Mouse (Mus musculus) forebrain, postnatal 0 days (tissue): ENCODE results near the gene Fkbp5. TPM values are rescaled to one million over a fixed set of nuclear protein-coding genes. Genes with fewer than 3 reads are reported as not detected.
A peak's percentile ranks its signal among the peaks of the same experiment; 100 is the strongest.

Experiments
- ATAC-seq: fragments of 200-750 bp; cut with Nextera tagmentation; 2 replicates; pipeline ENCODE4 v1.8.0; 2017; ENCODE audit warnings: mild to moderate bottlenecking, moderate library complexity
- DNase-seq: peaks from one replicate; pipeline ENCODE4 v3.0.0-alpha.2; 2015
- H3K27ac ChIP-seq: fragments of 300-500 bp; sonication (generic); 2 replicates; pipeline ENCODE4 v1.5.1; 2014; ENCODE audit warnings: low read depth, mild to moderate bottlenecking, antibody characterized with exemption, low read length, moderate library complexity, mixed read lengths
- H3K27me3 ChIP-seq: fragments of 300-500 bp; sonication (generic); 2 replicates; pipeline ENCODE4 v1.6.1; 2014; ENCODE audit warnings: mild to moderate bottlenecking, low read length, mixed read lengths; ENCODE audit not compliant: insufficient read depth
- H3K36me3 ChIP-seq: fragments of 300-500 bp; sonication (generic); 2 replicates; pipeline ENCODE4 v1.6.1; 2014; ENCODE audit warnings: mild to moderate bottlenecking, moderate library complexity; ENCODE audit not compliant: insufficient read depth
- H3K4me1 ChIP-seq: fragments of 300-500 bp; sonication (generic); 2 replicates; pipeline ENCODE4 v1.6.1; 2014; ENCODE audit warnings: antibody characterized with exemption; ENCODE audit not compliant: insufficient read depth
- H3K4me2 ChIP-seq: fragments of 300-500 bp; sonication (generic); 2 replicates; pipeline ENCODE4 v1.6.1; 2014; ENCODE audit warnings: low read depth, mild to moderate bottlenecking, moderate library complexity
- H3K4me3 ChIP-seq: fragments of 300-500 bp; sonication (generic); 2 replicates; pipeline ENCODE4 v1.5.1; 2014; ENCODE audit warnings: low read depth, low read length, mixed read lengths
- H3K9ac ChIP-seq: fragments of 300-500 bp; sonication (generic); 2 replicates; pipeline ENCODE4 v1.6.1; 2014; ENCODE audit warnings: mild to moderate bottlenecking
- H3K9me3 ChIP-seq: fragments of 300-500 bp; sonication (generic); 2 replicates; pipeline ENCODE4 v1.6.1; 2016; ENCODE audit warnings: low read length
- CTCF ChIP-seq: sonication (generic); IDR thresholded peaks from 2 replicates; pipeline ENCODE4 v1.5.1; 2016; ENCODE audit warnings: antibody characterized with exemption, control low read depth, low read depth
- WGBS: fragments of 180-500 bp; shearing (Covaris S2); extraction: QIAGEN DNeasy Blood & Tissue Kit; methylation state at CpG from one replicate; pipeline ENCODE4 v1.1.7; 2014; 5-methylcytosine and 5-hydroxymethylcytosine counted together
- polyA plus RNA-seq: library from polyadenylated mRNA; unstranded; fragments of >200 nt; fragmentation: Nextera tagmentation; extraction: Ambion mirVana; gene quantifications from 2 replicates; pipeline ENCODE4 v1.2.1, GENCODE M21; 2015
- total RNA-seq: library from RNA; depleted of rRNA; stranded (reverse); fragments of >200 nt; gene quantifications from 2 replicates; pipeline ENCODE4 v1.2.3, GENCODE M21; 2014

Gene Fkbp5
- total and polyA plus RNA-seq, 2 experiments from 2014 or later: 21.1 to 37.3 TPM

DNA sequence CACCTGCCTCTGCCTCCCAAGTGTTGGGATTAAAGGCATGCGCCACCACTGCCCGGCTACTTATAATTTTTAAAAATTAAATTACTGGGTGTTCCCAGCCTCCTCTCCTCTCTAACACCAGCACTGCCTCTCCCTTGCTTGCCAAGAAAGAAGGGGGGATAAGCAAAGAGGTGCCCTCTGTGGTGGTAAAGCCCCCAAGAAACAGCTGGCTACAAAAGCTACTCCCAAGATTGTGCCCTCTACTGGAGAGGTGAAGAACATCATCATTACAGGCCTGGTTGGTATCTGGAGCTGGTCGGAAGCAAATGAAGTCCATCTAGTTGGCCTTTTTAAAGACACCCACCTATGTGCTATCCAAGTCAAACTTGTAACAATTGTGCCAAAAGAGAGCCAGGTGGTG lies 2.5 kb upstream of the Fkbp5 start:
- DNase-seq (no peak), ATAC-seq (no peak)
- 91% methylated on average over 3 of the region's 3 CpGs for WGBS
- H3K27me3 ChIP-seq: no peaks in the 10 kb centered on the region
- peaks cover 11% of the 10 kb centered on the region; the same call in 1 of the 2 replicates for H3K4me1 ChIP-seq
- no peaks in the 10 kb centered on the region for H3K36me3 ChIP-seq
- H3K9ac ChIP-seq: no peak overlapping the region
- peak; percentile 42 for TF ChIP-seq CTCF
- no peak overlapping the region for H3K27ac ChIP-seq
- H3K4me3 ChIP-seq: no peak overlapping the region
- H3K9me3 ChIP-seq: no peaks in the 10 kb centered on the region
- no peak overlapping the region for H3K4me2 ChIP-seq

DNA sequence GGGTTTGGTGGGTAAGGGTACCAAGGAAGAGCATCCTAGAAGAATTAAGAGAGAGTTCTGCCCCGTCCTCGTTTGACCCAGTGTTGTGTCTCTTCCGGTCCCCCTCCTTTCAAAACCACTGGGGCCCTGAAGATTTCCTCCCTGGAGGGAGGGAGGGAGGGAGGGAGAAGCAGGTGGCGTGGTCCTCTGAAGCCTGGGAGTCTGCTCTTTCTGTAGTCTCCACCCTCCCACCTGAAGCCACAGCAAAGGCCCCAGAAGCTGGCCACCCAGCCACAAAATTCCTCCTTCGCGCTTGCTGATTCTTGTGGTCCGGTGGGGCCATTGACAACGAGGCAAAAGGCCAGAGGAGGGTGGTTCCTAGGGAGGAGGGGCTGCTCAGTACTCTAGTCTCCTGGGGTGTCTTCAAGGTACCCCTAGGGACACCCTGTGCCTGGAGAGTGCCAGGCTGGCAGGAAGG lies 1.3 kb upstream of the Fkbp5 start:
- no peak for TF ChIP-seq CTCF
- H3K4me2 ChIP-seq: peak overlapping the region; percentile 96
- H3K4me1 ChIP-seq: peaks cover 11% of the 10 kb centered on the region; the same call in 1 of the 2 replicates
- H3K27me3 ChIP-seq: no peaks in the 10 kb centered on the region
- no peak for ATAC-seq
- peak overlapping the region; percentile 75 for H3K9ac ChIP-seq
- WGBS: 27% methylated on average over 8 of the region's 8 CpGs
- DNase-seq: no peak
- H3K4me3 ChIP-seq: peak overlapping the region; percentile 52
- peak overlapping the region; percentile 73 for H3K27ac ChIP-seq
- H3K9me3 ChIP-seq: no peaks in the 10 kb centered on the region
- H3K36me3 ChIP-seq: no peaks in the 10 kb centered on the region

DNA sequence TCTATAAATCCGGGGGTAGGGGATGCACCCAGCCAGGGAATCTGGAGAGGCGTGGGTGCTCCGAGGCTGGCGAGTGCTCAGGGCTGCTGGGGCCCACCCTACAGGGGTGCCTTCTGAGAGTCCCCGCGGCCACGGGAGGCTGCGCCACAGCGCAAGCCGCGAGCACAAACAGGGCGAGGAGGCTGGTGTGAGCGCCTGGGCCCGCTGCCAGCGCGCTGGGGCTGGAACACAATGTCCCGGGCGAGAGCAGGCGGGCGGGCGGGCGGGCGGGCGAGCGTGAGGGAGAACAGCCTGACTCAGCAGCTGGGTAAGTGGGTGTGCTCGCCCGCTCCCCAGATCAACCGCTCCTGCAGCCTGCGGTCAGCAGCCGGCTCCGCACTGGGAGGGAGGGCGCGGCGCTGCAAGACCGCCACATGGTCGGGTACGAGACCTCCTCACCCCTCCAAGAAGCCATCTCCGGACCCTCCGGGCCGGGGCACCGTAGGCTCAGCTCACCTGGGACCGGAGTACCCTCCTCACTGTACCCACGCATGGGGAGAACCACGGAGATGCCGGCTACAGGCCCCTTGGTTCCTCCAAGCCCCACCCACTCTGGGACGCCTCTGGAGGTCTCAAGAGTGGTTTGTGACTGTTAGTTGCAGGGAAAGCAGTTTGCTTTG lies 758 bp upstream of the Fkbp5 start:
- no peaks in the 10 kb centered on the region for H3K9me3 ChIP-seq
- ATAC-seq (peak; percentile 59), DNase-seq (peak; percentile 50)
- TF ChIP-seq CTCF: no peak
- 2% methylated on average over 36 of the region's 46 CpGs for WGBS
- H3K36me3 ChIP-seq: no peaks in the 10 kb centered on the region
- no peaks in the 10 kb centered on the region for H3K27me3 ChIP-seq
- peak overlapping the region; percentile 75 for H3K9ac ChIP-seq
- H3K4me3 ChIP-seq: peak overlapping the region; percentile 52
- peak overlapping the region; percentile 96 for H3K4me2 ChIP-seq
- peak overlapping the region; percentile 73 for H3K27ac ChIP-seq
- H3K4me1 ChIP-seq: peaks cover 11% of the 10 kb centered on the region; the same call in 1 of the 2 replicates

DNA sequence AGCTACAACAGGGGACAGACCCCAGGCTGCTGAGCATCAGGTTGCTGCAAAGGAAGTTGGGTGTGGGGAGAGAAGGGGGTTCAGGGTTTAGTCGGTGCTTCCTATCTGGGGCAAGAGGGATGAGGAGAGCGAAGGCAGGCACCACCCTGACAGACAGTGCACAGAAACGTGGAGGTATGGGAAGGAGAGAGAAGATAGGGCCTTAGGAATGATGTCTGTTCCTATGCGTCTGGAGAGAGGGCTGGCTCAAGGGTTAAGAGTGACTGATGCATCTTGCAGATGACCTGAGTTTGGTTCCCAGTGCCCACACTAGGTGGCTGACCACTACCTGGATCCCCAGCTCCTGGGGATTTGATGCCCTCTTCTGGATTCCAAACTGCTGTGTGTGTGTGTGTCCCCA lies 446 bp downstream of the Fkbp5 start:
- TF ChIP-seq CTCF: peak; percentile 7; the same call in 1 of the 2 replicates
- DNase-seq (no peak), ATAC-seq (no peak)
- 77% methylated on average over 4 of the region's 4 CpGs for WGBS
- H3K27ac ChIP-seq: no peak overlapping the region
- no peaks in the 10 kb centered on the region for H3K9me3 ChIP-seq
- no peak overlapping the region for H3K9ac ChIP-seq
- H3K27me3 ChIP-seq: no peaks in the 10 kb centered on the region
- H3K4me3 ChIP-seq: 0 out of 2 replicates have a peak overlapping the region, but pooled peaks have one; percentile 52
- H3K36me3 ChIP-seq: no peaks in the 10 kb centered on the region
- H3K4me2 ChIP-seq: peak overlapping the region; percentile 96
- H3K4me1 ChIP-seq: peaks cover 7% of the 10 kb centered on the region; the same call in 1 of the 2 replicates

DNA sequence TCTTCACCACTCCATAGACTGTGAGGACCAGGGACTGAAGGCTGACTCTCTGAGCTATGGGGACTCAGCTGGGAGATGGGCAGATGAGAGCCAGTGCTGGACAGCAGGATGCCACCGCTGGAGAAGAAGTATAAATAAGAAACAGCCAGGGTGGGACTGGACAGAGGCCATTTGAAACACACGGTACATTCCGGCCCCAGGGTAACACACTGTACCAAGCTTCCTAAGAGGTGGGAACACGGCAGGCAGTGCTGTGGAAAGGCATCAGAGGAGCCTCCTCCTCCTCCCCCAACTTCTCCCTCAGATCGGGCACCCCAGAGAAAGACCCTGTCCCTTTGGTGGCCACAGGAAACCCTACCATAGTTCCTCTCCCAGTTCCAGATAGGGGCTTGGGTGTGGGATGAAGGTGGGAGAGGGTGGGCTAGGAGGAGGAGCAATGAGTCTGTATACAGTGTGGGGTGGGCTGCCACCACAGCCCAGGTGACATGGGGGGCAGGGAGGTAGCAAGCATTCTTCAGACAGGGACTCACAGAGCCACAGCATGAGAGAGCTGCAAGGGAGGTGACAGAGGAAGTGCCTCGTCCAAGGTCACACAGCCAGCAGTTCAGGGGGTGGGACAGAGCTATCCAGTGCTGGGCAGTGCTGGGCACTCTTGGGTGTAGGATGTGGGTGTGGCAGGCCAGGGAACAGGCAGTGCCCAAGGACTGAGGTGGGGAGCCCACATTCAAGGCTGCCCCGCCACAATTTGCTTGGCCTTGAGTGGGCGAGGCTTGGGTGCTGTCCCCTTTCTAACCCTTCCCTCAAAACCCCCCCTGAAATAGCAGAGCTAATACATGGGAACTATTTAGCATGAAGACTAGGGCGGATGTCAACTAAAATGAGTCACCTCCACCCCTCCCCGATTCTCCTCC lies 1.6 kb downstream of the Fkbp5 start:
- Histone ChIP-seq H3K27me3 (no peaks in the 10 kb centered on the region), H3K4me1 (peaks cover 6% of the 10 kb centered on the region; the same call in 1 of the 2 replicates), H3K9ac (no peak overlapping the region), H3K9me3 (no peaks in the 10 kb centered on the region), H3K36me3 (no peaks in the 10 kb centered on the region), H3K4me2 (no peak overlapping the region), H3K27ac (no peak overlapping the region), H3K4me3 (no peak overlapping the region)
- DNase-seq: no peak
- ATAC-seq: no peak
- no peak for TF ChIP-seq CTCF
- 69% methylated on average over 10 of the region's 10 CpGs for WGBS

DNA sequence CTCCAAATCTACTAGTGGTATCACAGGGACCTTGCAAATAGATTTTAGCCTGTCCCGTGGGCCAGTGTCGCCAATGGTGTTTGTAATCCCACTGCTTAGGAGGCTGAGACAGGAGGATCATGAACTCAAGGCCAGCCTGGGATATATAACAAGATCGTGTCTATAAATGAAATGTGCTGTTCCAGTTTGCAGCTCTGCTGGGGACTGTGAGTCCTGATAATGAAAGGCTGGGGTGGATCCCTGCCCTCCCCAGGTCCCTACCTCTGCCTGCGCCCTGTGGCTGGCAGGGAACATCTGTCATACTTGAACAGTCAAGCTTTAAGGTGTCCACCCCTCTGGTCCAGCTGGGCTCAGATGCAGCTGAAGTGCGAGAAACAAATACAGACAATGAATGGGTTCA lies 2.8 kb downstream of the Fkbp5 start:
- DNase-seq (no peak), ATAC-seq (no peak)
- WGBS: 69% methylated on average over 5 of the region's 5 CpGs
- H3K27me3 ChIP-seq: no peaks in the 10 kb centered on the region
- no peaks in the 10 kb centered on the region for H3K9me3 ChIP-seq
- TF ChIP-seq CTCF: no peak
- peaks cover 6% of the 10 kb centered on the region; the same call in 1 of the 2 replicates for H3K4me1 ChIP-seq
- no peak overlapping the region for H3K27ac ChIP-seq
- no peak overlapping the region for H3K4me2 ChIP-seq
- H3K36me3 ChIP-seq: no peaks in the 10 kb centered on the region
- H3K4me3 ChIP-seq: no peak overlapping the region
- H3K9ac ChIP-seq: no peak overlapping the region
